Mouse (Mus musculus) olfactory bulb, adult 2 months (tissue): ENCODE results near the gene Nit2.
A peak's percentile ranks its signal among the peaks of the same experiment; 100 is the strongest.

Source experiments
- CTCF ChIP-seq: fragments of 200-500 bp; IDR thresholded peaks from 2 replicates; pipeline ENCODE4 v1.5.1; 2012; ENCODE audit warnings: low read depth, mild to moderate bottlenecking, low read length, moderate library complexity; ENCODE audit not compliant: insufficient read depth
- POLR2A ChIP-seq: fragments of 200-500 bp; IDR thresholded peaks from 2 replicates; pipeline ENCODE4 v1.6.1; 2012; ENCODE audit warnings: mild to moderate bottlenecking, low read depth, low read length, moderate library complexity; ENCODE audit not compliant: insufficient read depth

- 0 out of 2 replicates have a peak, but pooled peaks have one; percentile 39 for TF ChIP-seq POLR2A
- peak; percentile 64; the same call in 1 of the 2 replicates for TF ChIP-seq CTCF
These were observed at the start of gene Nit2 for GRCm38 (mm10) chr16:57166611-57167513.
